Comparison of ENCODE assay signal across 8 mouse cellular contexts in genomic region chr4:152625032-152626003, GRCm38 (mm10).
DNase-seq lines count a peak whose midpoint lies in the region; ATAC-seq and TF ChIP-seq lines count a peak whose summit lies in the region.

No protein-coding gene starts in this region.

- peak; percentile 85 for TF ChIP-seq CTCF in E14TG2a.4 (conservative IDR thresholded peaks at IDR 0.05; ENCODE audit: low read length)
- TF ChIP-seq CTCF in bone marrow, adult 2 months (IDR thresholded peaks at IDR 0.05; ENCODE audit: control insufficient read depth, insufficient read depth, low read length) = peak; percentile 69
- peak; percentile 86 for TF ChIP-seq CTCF in liver, adult 2 months (IDR thresholded peaks at IDR 0.05; ENCODE audit: low read depth, low read length)

- peak; percentile 55; the same call in 1 of the 2 replicates for ATAC-seq in embryonic facial prominence, embryonic 15.5 days (ENCODE audit: insufficient number of reproducible peaks, low FRiP score, low TSS enrichment, low read depth)
- peak; percentile 56 for ATAC-seq in heart, embryonic 16.5 days (replicated peaks; ENCODE audit: extremely low read depth, insufficient read depth, low FRiP score)
- ATAC-seq in neural tube, embryonic 12.5 days (ENCODE audit: low FRiP score, low read depth) = peak; percentile 80

- no peaks in the 10 kb centered on the region for H3K79me2 ChIP-seq in liver, adult 2 months (ENCODE audit: control insufficient read depth, insufficient read depth, low read length)

- peak overlapping the region; percentile 15; the same call in 1 of the 2 replicates for H3K4me2 ChIP-seq in embryonic facial prominence, embryonic 15.5 days (replicated peaks)
- peak overlapping the region; percentile 5 for H3K4me2 ChIP-seq in heart, embryonic 16.5 days (ENCODE audit: low read depth, low read length)
- peak overlapping the region; percentile 41 for H3K4me2 ChIP-seq in neural tube, embryonic 12.5 days (replicated peaks)

- no peak for TF ChIP-seq POLR2A in bone marrow, adult 2 months (IDR thresholded peaks at IDR 0.05; ENCODE audit: borderline replicate concordance, control insufficient read depth, low read depth, low read length)
- no peak for TF ChIP-seq POLR2A in liver, adult 2 months (IDR thresholded peaks at IDR 0.05; ENCODE audit: extremely low read depth, insufficient read depth, low read length)

- no peak overlapping the region for H3K27ac ChIP-seq in bone marrow, adult 2 months (ENCODE audit: control insufficient read depth, insufficient read depth, low read depth, low read length, poor library complexity)
- no peak overlapping the region for H3K27ac ChIP-seq in embryonic facial prominence, embryonic 15.5 days (replicated peaks)
- no peak overlapping the region for H3K27ac ChIP-seq in heart, embryonic 16.5 days (ENCODE audit: low read length)
- H3K27ac ChIP-seq in liver, adult 2 months (replicated peaks; ENCODE audit: insufficient read depth, low read depth, low read length) = no peak overlapping the region
- no peak overlapping the region for H3K27ac ChIP-seq in neural tube, embryonic 12.5 days

- H3K27me3 ChIP-seq in E14TG2a.4 (ENCODE audit: insufficient read depth, low read length) = no peaks in the 10 kb centered on the region
- peaks cover 5% of the 10 kb centered on the region; the same call in 1 of the 2 replicates for H3K27me3 ChIP-seq in embryonic facial prominence, embryonic 15.5 days
- peaks cover 2% of the 10 kb centered on the region; the same call in 1 of the 2 replicates for H3K27me3 ChIP-seq in heart, embryonic 16.5 days (ENCODE audit: control insufficient read depth, insufficient read depth, low read length)
- H3K27me3 ChIP-seq in liver, adult 2 months (ENCODE audit: control insufficient read depth, insufficient read depth, low read length) = no peaks in the 10 kb centered on the region
- H3K27me3 ChIP-seq in neural tube, embryonic 12.5 days (replicated peaks) = 0 out of 2 replicates have a peak, but pooled peaks cover 11% of the 10 kb centered on the region

- 13% methylated on average over 22 of the region's 22 CpGs for WGBS in bone marrow, adult 2 months
- 6% methylated on average over 22 of the region's 22 CpGs for WGBS in embryonic facial prominence, embryonic 15.5 days
- WGBS in heart, embryonic 16.5 days = 4% methylated on average over 22 of the region's 22 CpGs
- 10% methylated on average over 22 of the region's 22 CpGs for WGBS in liver, adult 2 months
- 2% methylated on average over 22 of the region's 22 CpGs for WGBS in neural tube, embryonic 12.5 days

- peaks cover 4% of the 10 kb centered on the region; the same call in 1 of the 2 replicates for H3K9me3 ChIP-seq in E14TG2a.4 (ENCODE audit: low read length)
- H3K9me3 ChIP-seq in embryonic facial prominence, embryonic 15.5 days (replicated peaks) = no peaks in the 10 kb centered on the region
- H3K9me3 ChIP-seq in heart, embryonic 16.5 days (replicated peaks; ENCODE audit: control insufficient read depth, low read length) = no peaks in the 10 kb centered on the region
- no peaks in the 10 kb centered on the region for H3K9me3 ChIP-seq in neural tube, embryonic 12.5 days

- H3K36me3 ChIP-seq in E14TG2a.4 (ENCODE audit: insufficient read depth, low read length) = no peaks in the 10 kb centered on the region
- no peaks in the 10 kb centered on the region for H3K36me3 ChIP-seq in embryonic facial prominence, embryonic 15.5 days
- H3K36me3 ChIP-seq in heart, embryonic 16.5 days (ENCODE audit: control insufficient read depth, insufficient read depth) = no peaks in the 10 kb centered on the region
- H3K36me3 ChIP-seq in liver, adult 2 months (ENCODE audit: control insufficient read depth, insufficient read depth, low read length) = no peaks in the 10 kb centered on the region
- H3K36me3 ChIP-seq in neural tube, embryonic 12.5 days = no peaks in the 10 kb centered on the region

- peak overlapping the region; percentile 53 for H3K4me3 ChIP-seq in E14TG2a.4 (replicated peaks; ENCODE audit: low read length)
- H3K4me3 ChIP-seq in bone marrow, adult 2 months (replicated peaks; ENCODE audit: control insufficient read depth, low read depth, low read length) = no peak overlapping the region
- H3K4me3 ChIP-seq in embryonic facial prominence, embryonic 15.5 days (replicated peaks) = no peak overlapping the region
- no peak overlapping the region for H3K4me3 ChIP-seq in heart, embryonic 16.5 days (ENCODE audit: low read length)
- H3K4me3 ChIP-seq in liver, adult 2 months (ENCODE audit: insufficient read depth, low read depth, low read length) = no peak overlapping the region
- H3K4me3 ChIP-seq in neural tube, embryonic 12.5 days = no peak overlapping the region

- no peak overlapping the region for H3K9ac ChIP-seq in embryonic facial prominence, embryonic 15.5 days
- no peak overlapping the region for H3K9ac ChIP-seq in heart, embryonic 16.5 days (ENCODE audit: low read length)
- H3K9ac ChIP-seq in liver, adult 2 months (ENCODE audit: low read depth, low read length) = no peak overlapping the region
- no peak overlapping the region for H3K9ac ChIP-seq in neural tube, embryonic 12.5 days

- peaks cover 37% of the 10 kb centered on the region for H3K4me1 ChIP-seq in E14TG2a.4 (replicated peaks; ENCODE audit: low read depth, low read length)
- no peaks in the 10 kb centered on the region for H3K4me1 ChIP-seq in bone marrow, adult 2 months (ENCODE audit: control insufficient read depth, insufficient read depth, low read length)
- peaks cover 16% of the 10 kb centered on the region for H3K4me1 ChIP-seq in embryonic facial prominence, embryonic 15.5 days
- H3K4me1 ChIP-seq in heart, embryonic 16.5 days (ENCODE audit: control insufficient read depth, insufficient read depth, low read length) = no peaks in the 10 kb centered on the region
- H3K4me1 ChIP-seq in liver, adult 2 months (ENCODE audit: control insufficient read depth, insufficient read depth, low read length) = no peaks in the 10 kb centered on the region
- H3K4me1 ChIP-seq in neural tube, embryonic 12.5 days = peaks cover 20% of the 10 kb centered on the region

- peak; percentile 36 for DNase-seq in kidney, postnatal 14 days
- DNase-seq in liver, adult 2 months (ENCODE audit: extremely low read depth, low read depth, low spot score) = peak; percentile 21
- DNase-seq in thymus, postnatal 25 days = peak; percentile 12
